Mouse (Mus musculus) liver, adult (tissue): Measurements from ENCODE around the gene Emid1.

Experiments used
- GATA4 ChIP-seq: IDR thresholded peaks from 2 replicates; pipeline ENCODE4 v1.6.1; 2014; ENCODE audit warnings: mild to moderate bottlenecking, low read length; ENCODE audit not compliant: insufficient replicate concordance

Gene Emid1

DNA sequence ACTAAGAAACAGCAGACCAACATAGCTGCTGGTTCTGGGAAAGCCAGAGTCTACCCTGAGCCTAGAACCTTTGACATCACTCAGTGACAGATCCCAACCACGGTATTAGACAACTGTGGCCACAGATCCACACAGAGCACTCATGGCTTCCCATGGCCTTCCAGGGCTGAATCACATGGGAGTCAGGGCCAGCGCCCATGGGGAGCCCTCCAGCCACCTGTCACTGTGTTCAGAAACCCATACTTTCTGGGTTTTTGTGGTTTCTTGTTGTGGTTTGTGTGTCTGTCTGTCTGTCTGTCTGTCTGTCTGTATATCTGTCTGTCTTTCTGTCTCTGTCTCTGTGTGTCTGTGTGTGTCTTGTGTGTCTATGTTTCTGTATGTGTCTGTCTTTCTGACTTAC lies 23.8 kb upstream of the Emid1 start:
- no peak for TF ChIP-seq GATA4

GRCm38 (mm10) chr11:5175141-5175540 lies 23.1 kb upstream of the Emid1 start:
- TF ChIP-seq GATA4: no peak

- no peak for TF ChIP-seq GATA4
Measured at GRCm38 (mm10) chr11:5172861-5173260, 20.8 kb upstream of the Emid1 start.

- TF ChIP-seq GATA4: no peak
Measured at GRCm38 (mm10) chr11:5167311-5167710, 15.3 kb upstream of the Emid1 start.

DNA sequence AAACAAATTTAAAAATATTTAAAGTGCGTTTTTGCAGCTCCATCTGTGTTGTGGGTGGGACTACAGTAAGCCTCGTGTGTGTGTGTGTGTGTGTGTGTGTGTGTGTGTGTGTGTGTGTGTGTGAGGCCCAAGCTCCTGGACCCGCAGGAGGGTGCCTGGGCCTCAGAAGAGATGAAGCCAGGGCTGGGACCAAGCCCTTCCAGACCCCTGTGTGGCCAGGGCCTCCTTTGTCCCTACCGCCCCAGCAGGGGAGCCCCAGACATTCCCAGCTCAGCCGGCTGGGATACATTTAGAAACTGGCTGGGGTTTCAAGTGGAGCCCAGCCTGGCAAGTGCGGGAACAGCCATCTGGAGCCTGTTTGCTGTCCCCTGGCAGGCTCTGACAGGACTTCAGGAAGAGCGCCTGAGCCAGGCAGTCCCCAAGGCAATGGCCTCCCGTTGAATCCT lies 13.4 kb upstream of the Emid1 start:
- no peak for TF ChIP-seq GATA4

- TF ChIP-seq GATA4: no peak
Measured at GRCm38 (mm10) chr11:5164310-5164709, 12.3 kb upstream of the Emid1 start.

DNA sequence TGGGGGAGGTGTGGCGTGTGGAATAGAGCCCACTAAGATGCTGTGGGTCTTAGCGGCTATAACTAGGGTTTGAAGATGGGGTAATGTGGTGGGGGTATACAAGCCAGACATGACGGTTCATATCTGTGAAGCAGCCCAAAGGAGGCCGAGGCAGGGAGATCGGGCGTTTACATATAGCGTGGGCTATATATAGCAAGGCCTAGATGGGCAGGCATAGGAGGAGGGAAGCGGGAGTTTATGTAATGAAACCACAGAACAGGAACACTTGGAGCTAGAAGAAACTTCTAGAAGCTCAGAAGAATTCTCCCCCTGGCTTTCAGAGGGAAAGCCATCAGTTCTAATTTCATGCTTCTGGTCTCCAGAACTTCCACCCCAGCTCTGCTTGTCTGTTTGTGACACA lies 11.4 kb upstream of the Emid1 start:
- no peak for TF ChIP-seq GATA4

GRCm38 (mm10) chr11:5160722-5161485 lies 8.8 kb upstream of the Emid1 start:
- TF ChIP-seq GATA4: no peak

- no peak for TF ChIP-seq GATA4
Measured at GRCm38 (mm10) chr11:5158056-5158455, 6.0 kb upstream of the Emid1 start.

- 0 out of 2 replicates have a peak, but pooled peaks have one; percentile 15 for TF ChIP-seq GATA4
Measured at GRCm38 (mm10) chr11:5154961-5155805, 3.1 kb upstream of the Emid1 start.

DNA sequence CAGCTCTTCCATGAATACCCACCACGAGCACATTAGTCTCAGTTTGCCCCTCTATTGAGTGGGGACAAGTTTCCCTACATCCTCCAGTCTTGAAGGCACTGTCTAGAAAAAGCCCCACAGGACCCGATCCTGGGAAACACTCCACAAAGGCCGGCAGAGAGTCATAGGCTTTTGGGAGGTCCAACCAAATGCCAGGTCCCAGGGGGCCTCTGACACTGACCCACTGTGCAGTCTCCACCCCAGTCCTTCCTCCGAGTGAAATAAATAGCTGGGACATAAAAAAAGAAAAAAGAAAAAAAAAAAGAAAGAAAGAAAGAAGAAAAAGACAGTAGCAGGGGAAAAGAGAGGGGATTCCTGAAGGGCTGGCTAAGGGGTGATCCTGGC lies 818 bp downstream of the Emid1 start:
- TF ChIP-seq GATA4: no peak

GRCm38 (mm10) chr11:5150416-5151246 lies 1.4 kb downstream of the Emid1 start:
- TF ChIP-seq GATA4: no peak

GRCm38 (mm10) chr11:5149955-5150354 lies 2.1 kb downstream of the Emid1 start:
- TF ChIP-seq GATA4: no peak

GRCm38 (mm10) chr11:5149249-5149648 lies 2.8 kb downstream of the Emid1 start:
- no peak for TF ChIP-seq GATA4

- no peak for TF ChIP-seq GATA4
Measured at GRCm38 (mm10) chr11:5145600-5145999, 6.5 kb downstream of the Emid1 start.

DNA sequence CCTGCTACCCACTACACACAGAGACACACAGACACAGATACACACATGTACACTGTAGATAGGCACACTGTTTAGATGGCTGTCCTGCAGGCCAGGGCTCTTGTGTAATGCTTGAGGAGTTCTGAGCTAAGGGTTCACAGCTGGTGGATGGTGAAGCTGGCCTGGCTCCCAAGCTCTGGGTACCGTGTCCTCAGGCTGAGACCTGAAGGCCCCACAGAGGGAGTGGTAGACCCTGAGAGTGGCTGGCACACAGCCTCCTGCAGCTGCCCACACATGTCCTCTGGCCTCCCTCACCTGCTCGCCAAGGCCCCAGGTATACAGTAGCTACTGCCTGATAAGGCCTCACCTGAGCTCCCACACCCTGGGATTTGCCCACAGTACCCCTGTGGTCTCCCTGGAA lies 10.1 kb downstream of the Emid1 start:
- TF ChIP-seq GATA4: no peak

GRCm38 (mm10) chr11:5141252-5141651 lies 10.8 kb downstream of the Emid1 start:
- no peak for TF ChIP-seq GATA4
